Mouse (Mus musculus) embryonic stem cell, embryonic (primary cell): ENCODE data around the gene Dgkg.

Source experiments
- CTCF ChIA-PET, 4 experiments: fragments of 300-600 bp in 2 of 4; fragments of 350-600 bp in 2 of 4; sonication (Branson Sonifier 250); formaldehyde crosslinking; loops; one replicate each; lab custom pipeline; 2022; ENCODE audit warnings: inconsistent platforms in 2 of 4; lab: Charles Lee
- POLR2A ChIA-PET, 4 experiments: fragments of 300-600 bp in 2 of 4; fragments of 350-600 bp in 2 of 4; sonication (Branson Sonifier 250); formaldehyde crosslinking; loops; one replicate each; lab custom pipeline; 2022; ENCODE audit warnings: antibody characterized with exemption in 4 of 4, inconsistent platforms in 1 of 4; lab: Charles Lee

Dgkg gene

DNA sequence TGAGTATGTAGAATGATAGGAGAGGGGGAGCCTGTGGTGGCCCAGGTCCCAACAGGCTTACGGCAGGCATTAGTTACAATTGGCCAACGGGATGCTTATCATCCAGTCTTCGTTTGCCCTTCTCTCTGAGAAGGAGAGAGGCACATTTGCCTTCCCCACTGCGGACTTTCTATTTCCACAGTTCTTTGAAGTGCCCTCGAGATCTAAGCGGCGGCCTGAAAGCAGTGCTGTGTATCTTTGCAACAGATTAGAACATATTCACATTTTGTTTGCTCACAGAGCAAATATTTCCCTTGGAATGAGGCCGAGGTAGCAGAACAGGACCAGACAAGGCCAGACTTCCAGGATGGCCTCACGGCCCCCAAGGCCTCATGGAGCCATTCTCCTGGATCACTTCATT is 204.9 kb downstream of the Dgkg start:
- ChIA-PET POLR2A (interaction anchor here in 1 of 4 experiments (1.4 kb wide), 1 partner anchor 12 kb away, joined by 4 read pairs; the partner anchor contains the start of gene Etv5), CTCF (interaction anchor here in 1 of 4 experiments (0.6 kb wide), 1 partner anchor 10 kb away, joined by 5 read pairs; no protein-coding TSS in a partner anchor)

DNA sequence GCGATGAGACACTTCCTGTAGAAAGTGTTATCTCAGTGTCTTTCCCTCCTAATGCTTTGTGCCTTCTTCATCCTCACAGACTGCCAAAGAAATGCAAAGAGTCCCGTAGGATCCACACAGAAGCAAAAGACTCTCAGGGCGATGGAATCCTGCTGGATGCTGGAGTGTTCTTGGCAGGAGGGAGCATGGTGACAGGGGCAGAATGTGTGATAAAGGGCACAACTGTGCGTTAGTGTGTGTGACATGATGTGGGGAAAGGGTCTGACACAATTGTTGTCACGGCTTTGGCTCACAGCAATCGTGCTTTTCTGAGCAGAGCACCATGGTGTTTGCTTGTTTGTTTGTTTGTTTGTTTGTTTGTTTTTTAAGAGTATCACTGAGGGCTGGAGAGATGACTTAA is 208.9 kb downstream of the Dgkg start:
- CTCF ChIA-PET: no interaction called here
- POLR2A ChIA-PET: interaction anchor here in 2 of 4 experiments (1.2 to 1.8 kb wide), 3 partner anchors 8 to 39 kb away, joined by 3 to 5 read pairs (median 3); partner anchors contain the start of gene Etv5 (in 1 of the 2)

- ChIA-PET POLR2A (interaction anchor here in 3 of 4 experiments (0.6 to 8.8 kb wide), 8 partner anchors 11 to 187 kb away, joined by 3 to 290 read pairs (median 4); no protein-coding TSS in a partner anchor), CTCF (no interaction called here)
Observed at GRCm38 (mm10) chr16:22444786-22445185, 212.2 kb downstream of the Dgkg start.

DNA sequence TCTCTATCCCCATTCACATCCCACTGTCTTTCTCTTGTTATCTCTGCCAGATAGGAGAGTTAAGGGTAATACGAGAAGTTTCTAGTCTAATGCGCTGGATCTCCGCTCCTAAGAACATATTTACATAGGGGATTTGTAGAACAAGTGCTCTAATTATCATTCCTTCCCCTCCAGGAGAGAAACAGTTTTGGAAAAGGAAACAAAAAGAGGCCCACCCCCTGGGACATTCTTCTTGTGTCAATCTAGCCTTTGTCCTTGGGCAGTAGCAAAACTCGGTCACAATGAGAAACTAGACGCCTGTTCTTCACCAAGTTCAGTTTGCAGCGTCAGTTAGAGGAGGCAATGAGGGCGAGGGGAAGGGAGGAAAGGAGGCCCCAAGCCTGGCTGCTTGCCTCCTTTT is 214.8 kb downstream of the Dgkg start:
- ChIA-PET CTCF (interaction anchor here in 1 of 4 experiments (0.6 kb wide), 1 partner anchor 9 kb away, joined by 5 read pairs; no protein-coding TSS in a partner anchor), POLR2A (interaction anchor here in 3 of 4 experiments (0.9 to 8.8 kb wide), 11 partner anchors 10 to 121 kb away, joined by 3 to 290 read pairs (median 20); no protein-coding TSS in a partner anchor)

DNA sequence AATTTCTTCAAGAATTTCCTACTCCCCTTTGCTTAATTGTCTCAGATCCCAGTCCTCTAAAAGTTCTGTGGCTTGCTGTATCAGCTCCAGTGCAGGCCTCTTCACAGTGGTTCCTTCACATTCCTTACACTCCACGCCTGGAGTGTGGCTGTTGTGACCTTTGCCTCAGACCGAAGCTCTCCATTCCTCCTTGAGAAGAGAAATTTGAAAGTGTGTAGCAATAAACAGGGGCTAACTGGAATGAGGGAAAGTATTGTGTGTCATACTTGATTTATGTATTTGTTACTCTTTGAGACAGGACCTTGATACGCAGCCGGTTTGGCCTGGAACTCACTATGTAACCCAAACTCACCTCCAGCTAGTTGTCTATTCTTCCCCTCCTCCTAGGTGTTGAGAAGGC is 215.7 kb downstream of the Dgkg start:
- ChIA-PET POLR2A (interaction anchor here (0.6 to 27.1 kb wide), 31 partner anchors 9 to 739 kb away, joined by 3 to 941 read pairs (median 10); no protein-coding TSS in a partner anchor), CTCF (interaction anchor here in 2 of 4 experiments (0.5 to 1.8 kb wide), 4 partner anchors 8 to 88 kb away, joined by 3 to 6 read pairs (median 4); no protein-coding TSS in a partner anchor)

GRCm38 (mm10) chr16:22440269-22440668 is 216.8 kb downstream of the Dgkg start:
- ChIA-PET POLR2A (interaction anchor here (0.6 to 27.1 kb wide), 101 partner anchors 8 to 688 kb away, joined by 3 to 941 read pairs (median 4); partner anchors contain the start of genes Tra2b (in 2 of the 4) and Tbccd1 (in 1 of the 4)), CTCF (interaction anchor here in 1 of 4 experiments (0.6 to 1.8 kb wide), 6 partner anchors 9 to 130 kb away, joined by 3 to 5 read pairs (median 3); no protein-coding TSS in a partner anchor)

- ChIA-PET POLR2A (interaction anchor here (0.5 to 27.1 kb wide), 100 partner anchors 8 to 689 kb away, joined by 3 to 941 read pairs (median 4); partner anchors contain the start of genes Tra2b (in 2 of the 4) and Tbccd1 (in 1 of the 4)), CTCF (interaction anchor here in 2 of 4 experiments (0.6 to 1.8 kb wide), 6 partner anchors 10 to 129 kb away, joined by 3 to 5 read pairs (median 3); no protein-coding TSS in a partner anchor)
Observed at GRCm38 (mm10) chr16:22439499-22440177, 217.4 kb downstream of the Dgkg start, which contains the start of gene Etv5. Gene Etv5 (minus strand): TSS chr16:22439719.

- POLR2A ChIA-PET: interaction anchor here (0.6 to 27.1 kb wide), 100 partner anchors 7 to 1941 kb away, joined by 3 to 941 read pairs (median 4); partner anchors contain the start of gene Tra2b (in 1 of the 4)
- CTCF ChIA-PET: interaction anchor here in 2 of 4 experiments (0.5 to 1.2 kb wide), 5 partner anchors 9 to 128 kb away, joined by 3 to 5 read pairs (median 3); no protein-coding TSS in a partner anchor
Observed at GRCm38 (mm10) chr16:22438441-22439373, 218.3 kb downstream of the Dgkg start.

- ChIA-PET POLR2A (interaction anchor here in 3 of 4 experiments (0.7 to 27.1 kb wide), 13 partner anchors 10 to 383 kb away, joined by 3 to 941 read pairs (median 12); no protein-coding TSS in a partner anchor), CTCF (no interaction called here)
Observed at GRCm38 (mm10) chr16:22436106-22436505, 220.9 kb downstream of the Dgkg start.

- CTCF ChIA-PET: interaction anchor here in 2 of 4 experiments (0.7 to 0.8 kb wide), 2 partner anchors 21 to 446 kb away, joined by 3 read pairs; no protein-coding TSS in a partner anchor
- POLR2A ChIA-PET: interaction anchor here in 3 of 4 experiments (0.6 to 27.1 kb wide), 23 partner anchors 9 to 666 kb away, joined by 3 to 941 read pairs (median 5); no protein-coding TSS in a partner anchor
Observed at GRCm38 (mm10) chr16:22434530-22434929, 222.5 kb downstream of the Dgkg start.

GRCm38 (mm10) chr16:22433944-22434343 is 223.1 kb downstream of the Dgkg start:
- ChIA-PET POLR2A (interaction anchor here in 3 of 4 experiments (0.6 to 27.1 kb wide), 23 partner anchors 8 to 667 kb away, joined by 3 to 941 read pairs (median 5); no protein-coding TSS in a partner anchor), CTCF (interaction anchor here in 1 of 4 experiments (0.7 kb wide), 1 partner anchor 446 kb away, joined by 3 read pairs; no protein-coding TSS in a partner anchor)

DNA sequence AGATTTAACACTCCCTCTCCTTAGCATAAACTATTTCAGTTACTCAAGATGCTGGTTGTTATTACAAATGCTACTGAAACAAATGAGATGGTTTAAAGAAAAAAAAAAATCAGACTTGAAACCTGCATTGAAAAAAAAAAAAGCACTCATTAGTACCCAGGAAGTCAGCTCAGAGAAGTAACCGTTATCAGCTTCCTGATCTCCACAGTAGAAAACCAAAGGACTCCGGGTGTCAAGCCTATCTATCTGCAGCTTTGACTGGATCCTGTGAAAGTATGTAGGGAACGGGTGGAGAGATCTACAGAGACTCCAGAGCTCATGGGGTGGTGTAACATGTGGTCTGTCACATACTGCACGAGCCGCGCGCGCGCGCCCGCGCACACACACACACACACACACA is 225.2 kb downstream of the Dgkg start:
- CTCF ChIA-PET: interaction anchor here in 2 of 4 experiments (0.7 kb wide), 2 partner anchors 57 to 1233 kb away, joined by 5 to 6 read pairs; no protein-coding TSS in a partner anchor
- POLR2A ChIA-PET: interaction anchor here (0.6 to 27.1 kb wide), 31 partner anchors 7 to 1386 kb away, joined by 3 to 941 read pairs (median 4); partner anchors contain the start of gene Etv5 (in 3 of the 4)

GRCm38 (mm10) chr16:22431335-22431734 is 225.7 kb downstream of the Dgkg start:
- ChIA-PET CTCF (interaction anchor here in 1 of 4 experiments (0.7 kb wide), 1 partner anchor 1233 kb away, joined by 5 read pairs; no protein-coding TSS in a partner anchor), POLR2A (interaction anchor here (0.6 to 27.1 kb wide), 29 partner anchors 7 to 1008 kb away, joined by 3 to 941 read pairs (median 4); partner anchors contain the start of gene Etv5 (in 3 of the 4))

DNA sequence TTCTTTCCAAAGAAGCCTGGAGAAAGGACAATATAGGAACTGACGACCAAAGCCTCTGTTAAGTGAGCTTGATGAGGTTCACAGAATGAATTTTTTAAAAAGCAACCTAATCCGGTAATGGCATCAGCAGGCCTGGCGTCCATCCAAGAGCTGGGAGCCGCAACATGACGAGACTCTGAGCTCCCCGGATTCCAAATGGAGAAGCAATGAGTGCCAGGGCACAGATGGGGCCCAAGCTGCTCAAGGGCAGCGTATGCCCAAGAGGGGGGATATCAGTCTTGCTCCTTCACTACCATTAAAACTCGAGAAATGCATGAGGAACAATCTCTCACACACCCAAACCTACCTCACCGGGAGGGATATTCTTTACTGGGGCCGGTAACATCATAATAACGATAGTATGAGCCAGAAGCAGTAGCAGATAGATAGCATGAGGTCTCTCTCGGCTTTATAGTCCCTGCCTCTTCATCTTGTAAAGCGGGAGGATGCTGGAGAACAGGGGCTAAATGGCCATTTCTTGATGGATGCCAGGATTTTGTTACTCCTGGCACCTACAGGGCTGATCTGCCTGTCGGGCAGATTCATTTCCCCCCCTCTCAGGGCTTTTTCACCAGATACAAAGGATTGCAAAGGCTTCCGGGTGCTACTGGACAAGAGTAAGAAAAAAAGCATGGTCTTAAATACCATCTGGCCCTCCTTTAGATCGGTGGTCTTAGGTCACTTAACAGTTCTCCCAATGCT is 226.6 kb downstream of the Dgkg start:
- ChIA-PET CTCF (interaction anchor here in 1 of 4 experiments (1.2 kb wide), 1 partner anchor 9 kb away, joined by 3 read pairs; the partner anchor contains the start of gene Etv5), POLR2A (interaction anchor here (0.6 to 27.1 kb wide), 26 partner anchors 7 to 270 kb away, joined by 3 to 941 read pairs (median 10); partner anchors contain the start of gene Etv5 (in 3 of the 4))

DNA sequence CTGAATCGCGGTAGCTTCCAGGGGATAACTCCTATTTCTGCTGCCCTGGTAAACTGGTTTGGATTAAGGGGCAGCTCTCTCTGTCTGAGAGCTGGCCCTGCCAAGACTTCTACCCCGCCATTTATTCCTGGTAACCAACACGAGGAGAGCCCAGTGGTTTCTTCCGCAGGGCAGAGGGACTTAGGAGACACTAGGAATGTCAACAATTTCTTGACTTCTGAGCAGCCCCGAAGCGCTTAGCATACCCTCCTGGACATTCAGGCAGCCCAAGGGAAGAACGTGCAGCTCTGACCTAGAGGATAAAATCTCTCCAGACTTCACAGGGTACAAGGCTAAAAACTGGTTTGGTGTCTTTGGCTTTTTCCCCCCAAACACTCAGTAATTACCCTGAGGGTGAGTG is 227.6 kb downstream of the Dgkg start:
- CTCF ChIA-PET: interaction anchor here in 3 of 4 experiments (0.5 to 1.5 kb wide), 5 partner anchors 9 to 492 kb away, joined by 3 to 7 read pairs (median 3); partner anchors contain the start of gene Etv5 (in 1 of the 3)
- POLR2A ChIA-PET: interaction anchor here (0.5 to 27.1 kb wide), 55 partner anchors 8 to 680 kb away, joined by 3 to 941 read pairs (median 5); partner anchors contain the start of genes Etv5 (in 3 of the 4), Liph (in 1 of the 4) and Tra2b (in 1 of the 4)
